Mouse (Mus musculus) stomach, embryonic 15.5 days (tissue): ENCODE results near the gene Bcat2. TPM values are rescaled to one million over a fixed set of nuclear protein-coding genes. Genes with fewer than 3 reads are reported as not detected.
A peak's percentile ranks its signal among the peaks of the same experiment; 100 is the strongest.

ENCODE experiments used
- ATAC-seq: fragments of 200-750 bp; cut with Nextera tagmentation; 2 replicates; pipeline ENCODE4 v1.8.0; 2017; ENCODE audit warnings: low read depth, moderate number of reproducible peaks, moderate TSS enrichment; ENCODE audit not compliant: insufficient read depth, low FRiP score
- H3K27ac ChIP-seq: fragments of 300-500 bp; sonication (generic); 2 replicates; pipeline ENCODE4 v1.5.1; 2015; ENCODE audit warnings: mild to moderate bottlenecking, inconsistent platforms
- H3K27me3 ChIP-seq: fragments of 300-500 bp; sonication (generic); replicated peaks from 2 replicates; pipeline ENCODE4 v1.6.1; 2015; ENCODE audit warnings: inconsistent platforms
- H3K36me3 ChIP-seq: fragments of 300-500 bp; sonication (generic); 2 replicates; pipeline ENCODE4 v1.6.1; 2015; ENCODE audit warnings: inconsistent platforms
- H3K4me1 ChIP-seq: fragments of 300-500 bp; sonication (generic); 2 replicates; pipeline ENCODE4 v1.6.1; 2015; ENCODE audit warnings: inconsistent platforms
- H3K4me2 ChIP-seq: fragments of 300-500 bp; sonication (generic); 2 replicates; pipeline ENCODE4 v1.6.1; 2015; ENCODE audit warnings: mild to moderate bottlenecking, inconsistent platforms
- H3K4me3 ChIP-seq: fragments of 300-500 bp; sonication (generic); replicated peaks from 2 replicates; pipeline ENCODE4 v1.5.1; 2015; ENCODE audit warnings: inconsistent platforms
- H3K9ac ChIP-seq: fragments of 300-500 bp; sonication (generic); 2 replicates; pipeline ENCODE4 v1.6.1; 2015; ENCODE audit warnings: inconsistent platforms
- H3K9me3 ChIP-seq: fragments of 300-500 bp; sonication (generic); 2 replicates; pipeline ENCODE4 v1.6.1; 2016; ENCODE audit warnings: inconsistent platforms
- WGBS: fragments of 180-500 bp; shearing (Covaris S2); methylation state at CpG from one replicate; pipeline ENCODE4 v1.1.7; 2015; 5-methylcytosine and 5-hydroxymethylcytosine counted together
- polyA plus RNA-seq: library from polyadenylated mRNA; unstranded; fragments of >200 nt; fragmentation: Nextera tagmentation; extraction: Ambion mirVana; gene quantifications from 2 replicates; pipeline ENCODE4 v1.2.1, GENCODE M21; 2015

The Bcat2 gene
- polyA plus RNA-seq, 1 experiment from 2014 or later, result 78.8 TPM

DNA sequence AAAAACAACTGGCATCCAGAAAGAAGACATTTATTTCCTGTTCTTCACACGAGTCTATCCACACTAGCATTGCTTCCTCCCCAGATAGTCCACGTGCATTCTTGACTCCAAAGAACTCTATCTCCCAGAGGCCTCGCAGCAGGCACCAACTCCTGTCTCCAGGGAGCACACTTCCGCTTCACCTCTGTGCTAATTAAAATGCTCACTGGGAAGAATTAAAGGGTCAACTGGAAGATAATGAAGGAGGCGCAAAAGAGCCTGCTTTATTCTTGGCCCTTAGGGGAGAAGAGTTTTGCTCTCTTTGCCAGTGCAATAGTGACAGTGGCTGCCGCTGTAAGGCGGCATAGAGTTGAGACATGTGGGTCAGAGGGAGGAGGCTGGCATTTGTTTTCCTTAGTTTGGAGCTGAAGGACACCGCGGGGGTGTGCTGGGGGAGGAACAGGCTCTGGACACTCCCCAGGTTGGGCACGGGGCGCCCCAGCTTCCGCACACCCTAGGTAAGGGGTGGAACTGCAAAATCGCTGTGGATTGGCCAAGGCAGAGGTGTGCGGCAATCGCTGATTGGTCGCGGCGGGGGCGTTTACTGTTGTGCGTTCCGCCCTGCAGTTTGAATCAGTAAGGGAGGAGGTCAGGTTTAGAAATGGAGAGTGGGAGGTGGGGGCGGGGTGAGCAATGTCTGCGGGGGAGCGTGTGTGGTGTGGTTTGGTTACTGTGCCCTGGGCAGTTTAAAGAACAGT lies 2.0 kb upstream of the Bcat2 start:
- Histone ChIP-seq H3K4me3 (peak overlapping the region; percentile 47), H3K4me1 (peaks cover 24% of the 10 kb centered on the region; the same call in 1 of the 2 replicates), H3K4me2 (peak overlapping the region; percentile 78), H3K27ac (peak overlapping the region; percentile 91), H3K9me3 (no peaks in the 10 kb centered on the region), H3K36me3 (no peaks in the 10 kb centered on the region), H3K9ac (0 out of 2 replicates have a peak overlapping the region, but pooled peaks have one; percentile 20), H3K27me3 (no peaks in the 10 kb centered on the region)
- ATAC-seq, result peak; percentile 96
- WGBS, result 2% methylated on average over 24 of the region's 24 CpGs

DNA sequence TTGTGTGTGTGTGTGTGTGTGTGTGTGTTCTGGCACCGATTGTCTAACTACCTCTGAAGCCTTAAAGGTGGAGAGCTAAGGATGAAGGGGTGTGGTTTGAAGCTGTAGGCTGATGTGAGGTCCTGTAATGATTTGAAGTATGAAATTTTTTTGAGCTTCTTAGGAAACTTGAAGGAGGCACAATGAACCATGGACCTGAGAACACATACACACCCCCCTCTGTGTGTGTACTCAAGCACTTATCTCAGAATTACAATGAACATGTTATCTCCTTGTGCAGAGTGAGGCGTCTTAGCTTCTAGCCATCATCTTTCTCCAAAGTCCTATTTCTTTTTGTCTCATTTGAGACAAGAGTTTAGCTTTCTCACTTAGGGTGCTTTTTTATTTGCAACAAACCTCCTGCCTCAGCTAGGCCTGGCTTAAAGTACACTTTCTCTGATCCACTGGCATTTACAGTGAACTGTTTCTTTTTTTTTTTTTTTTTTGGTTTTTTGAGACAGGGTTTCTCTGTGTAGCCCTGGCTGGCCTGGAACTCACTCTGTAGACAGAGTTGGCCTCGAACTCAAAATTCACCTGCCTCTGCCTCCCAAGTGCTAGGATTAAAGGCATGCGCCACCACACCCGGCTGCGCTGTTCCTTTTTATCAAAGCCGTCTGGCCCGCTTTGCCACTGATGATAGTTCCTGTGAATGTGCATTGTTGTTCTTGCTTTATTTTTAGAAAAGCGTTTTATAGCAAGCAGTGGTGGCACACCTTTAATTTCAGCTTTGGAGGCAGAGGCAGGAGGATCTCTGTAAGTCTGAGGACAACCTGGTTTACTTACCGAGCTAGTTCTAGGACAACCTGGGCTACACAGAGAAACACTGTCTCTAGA lies 1.1 kb upstream of the Bcat2 start:
- 73% methylated on average over 10 of the region's 10 CpGs for WGBS
- Histone ChIP-seq H3K4me1 (peaks cover 24% of the 10 kb centered on the region; the same call in 1 of the 2 replicates), H3K27ac (peak overlapping the region; percentile 91), H3K36me3 (no peaks in the 10 kb centered on the region), H3K9me3 (no peaks in the 10 kb centered on the region), H3K27me3 (no peaks in the 10 kb centered on the region), H3K4me2 (peak overlapping the region; percentile 78), H3K4me3 (peak overlapping the region; percentile 47), H3K9ac (no peak overlapping the region)
- peak; percentile 2; the same call in 1 of the 2 replicates for ATAC-seq

DNA sequence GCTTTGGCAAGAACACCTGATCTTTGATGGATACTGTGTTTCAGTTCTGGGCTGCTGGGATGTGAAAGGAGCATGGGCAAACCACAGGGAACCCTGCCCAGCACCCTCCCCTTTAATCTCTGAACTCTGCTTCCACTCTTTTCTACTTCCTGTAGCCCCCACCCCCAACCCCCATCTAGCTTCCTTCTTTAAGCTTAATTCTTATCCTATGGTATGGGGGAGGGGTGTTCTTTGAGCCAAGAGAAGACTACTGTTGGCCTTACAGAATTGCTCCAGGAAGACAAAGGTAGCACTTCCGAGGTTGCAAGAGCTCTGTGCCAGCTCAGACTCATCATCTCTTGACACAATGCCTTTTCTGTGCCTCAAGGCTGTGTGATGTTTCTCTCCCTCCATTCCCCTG lies 2.0 kb downstream of the Bcat2 start:
- peak overlapping the region; percentile 91; the same call in 1 of the 2 replicates for H3K27ac ChIP-seq

DNA sequence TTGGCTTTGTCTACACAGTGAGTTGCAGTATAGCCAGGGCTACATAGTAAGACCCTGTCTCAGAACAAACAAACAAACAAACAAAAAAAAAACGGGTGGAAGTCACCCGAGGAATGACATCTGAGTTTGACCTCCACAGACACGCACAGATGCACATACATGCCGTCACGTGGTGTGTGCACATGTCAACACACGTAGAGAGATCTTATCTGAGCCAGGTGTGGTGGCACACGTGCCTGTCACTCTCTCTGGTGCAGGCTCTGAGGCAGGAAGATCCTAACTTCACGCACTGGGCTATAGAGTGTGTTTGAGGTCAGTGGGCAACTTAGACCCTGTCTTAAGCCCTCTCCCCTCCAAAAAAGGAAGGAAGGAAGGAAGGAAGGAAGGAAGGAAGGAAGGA lies 4.0 kb downstream of the Bcat2 start:
- no peak overlapping the region for H3K4me2 ChIP-seq
- WGBS, result 61% methylated on average over 8 of the region's 8 CpGs
- H3K4me3 ChIP-seq, result no peak overlapping the region
- H3K27ac ChIP-seq, result no peak overlapping the region
- no peaks in the 10 kb centered on the region for H3K27me3 ChIP-seq
- peaks cover 15% of the 10 kb centered on the region; the same call in 1 of the 2 replicates for H3K4me1 ChIP-seq
- ATAC-seq, result no peak
- H3K9me3 ChIP-seq, result no peaks in the 10 kb centered on the region
- peaks cover 11% of the 10 kb centered on the region for H3K36me3 ChIP-seq
- H3K9ac ChIP-seq, result no peak overlapping the region

More for the DNA sequence above, 2.0 kb downstream of the Bcat2 start:
- peak overlapping the region; percentile 76 for H3K4me2 ChIP-seq
- H3K36me3 ChIP-seq, result peaks cover 9% of the 10 kb centered on the region
- H3K9ac ChIP-seq, result no peak overlapping the region
- no peaks in the 10 kb centered on the region for H3K9me3 ChIP-seq
- 38% methylated on average over 1 of the region's 1 CpGs for WGBS
- no peak overlapping the region for H3K4me3 ChIP-seq
- peaks cover 24% of the 10 kb centered on the region; the same call in 1 of the 2 replicates for H3K4me1 ChIP-seq
- no peaks in the 10 kb centered on the region for H3K27me3 ChIP-seq
- ATAC-seq, result no peak

DNA sequence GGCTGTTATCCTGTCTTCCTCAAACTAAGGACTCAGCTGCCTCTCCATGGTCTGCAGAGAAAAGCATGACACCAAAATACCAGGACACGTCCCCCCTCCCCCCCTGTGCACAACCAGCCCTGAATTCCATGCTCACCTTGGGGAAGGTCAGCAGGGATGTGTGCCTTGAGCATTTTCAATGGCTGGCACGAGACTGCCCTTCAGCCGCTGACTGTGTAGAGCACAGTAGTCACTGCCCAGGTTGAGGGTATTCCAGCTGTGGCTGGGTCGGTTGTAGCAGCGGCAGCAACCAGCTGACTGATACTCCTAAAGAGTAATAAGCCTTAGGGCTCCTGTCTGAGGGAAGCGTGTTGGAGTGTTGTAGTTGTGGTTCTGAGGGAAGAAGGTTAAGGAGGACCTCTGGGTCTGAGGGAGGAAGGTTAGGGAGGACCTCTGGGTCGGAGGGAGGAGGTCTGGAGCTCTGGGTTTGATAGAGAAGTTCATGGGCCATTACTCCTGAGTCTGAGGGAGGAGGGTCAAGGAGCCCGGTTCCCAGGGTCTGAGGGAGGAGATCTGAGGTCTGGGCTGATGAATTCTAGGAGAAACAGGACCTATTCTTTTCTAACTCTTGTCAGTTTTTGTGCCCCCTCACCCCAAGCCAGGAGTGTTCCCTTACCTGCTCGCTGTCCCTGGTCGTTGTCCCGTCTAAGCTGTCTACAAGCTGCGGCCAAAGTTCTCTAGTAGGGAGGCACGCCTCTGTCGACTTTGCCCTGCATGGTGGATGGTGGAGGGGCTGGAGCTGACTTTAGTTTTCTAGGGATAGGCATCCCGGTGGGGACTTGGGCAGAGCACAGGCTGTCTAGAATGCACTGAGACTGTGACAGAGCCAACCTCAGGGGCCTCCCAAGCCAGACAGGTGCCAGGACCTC lies 4.8 kb downstream of the Bcat2 start:
- Histone ChIP-seq H3K36me3 (peaks cover 11% of the 10 kb centered on the region), H3K4me1 (peaks cover 15% of the 10 kb centered on the region; the same call in 1 of the 2 replicates), H3K4me2 (peak overlapping the region; percentile 5; the same call in 1 of the 2 replicates), H3K9ac (no peak overlapping the region), H3K27ac (no peak overlapping the region; the same call in 1 of the 2 replicates), H3K27me3 (no peaks in the 10 kb centered on the region), H3K4me3 (no peak overlapping the region), H3K9me3 (no peaks in the 10 kb centered on the region)
- 78% methylated on average over 15 of the region's 15 CpGs for WGBS
- ATAC-seq, result no peak

DNA sequence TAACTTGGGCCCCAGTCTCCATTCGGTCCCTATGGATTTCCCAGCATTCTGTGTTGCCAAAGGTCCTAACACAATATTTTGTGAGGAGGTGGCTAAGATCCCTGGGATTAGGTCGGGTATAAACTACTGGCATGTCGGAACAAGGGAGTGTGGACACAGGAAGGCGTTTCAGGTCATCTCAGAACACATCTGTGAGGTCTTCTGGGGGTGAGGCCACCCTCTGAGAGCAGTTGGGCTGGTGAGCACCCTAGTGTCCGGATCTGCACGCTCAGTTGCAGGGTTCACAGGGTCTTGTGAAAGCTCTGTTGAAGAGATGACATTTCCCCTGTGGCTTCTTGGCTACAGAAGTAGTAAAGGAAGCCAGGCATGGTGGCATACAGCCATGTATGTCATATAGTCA lies 16.0 kb downstream of the Bcat2 start:
- Histone ChIP-seq H3K4me2 (no peak overlapping the region), H3K9ac (no peak overlapping the region), H3K27ac (no peak overlapping the region), H3K9me3 (no peaks in the 10 kb centered on the region), H3K27me3 (no peaks in the 10 kb centered on the region), H3K4me1 (peaks cover 3% of the 10 kb centered on the region; the same call in 1 of the 2 replicates), H3K36me3 (peaks cover 10% of the 10 kb centered on the region), H3K4me3 (no peak overlapping the region)
- ATAC-seq, result no peak
- 94% methylated on average over 6 of the region's 6 CpGs for WGBS

DNA sequence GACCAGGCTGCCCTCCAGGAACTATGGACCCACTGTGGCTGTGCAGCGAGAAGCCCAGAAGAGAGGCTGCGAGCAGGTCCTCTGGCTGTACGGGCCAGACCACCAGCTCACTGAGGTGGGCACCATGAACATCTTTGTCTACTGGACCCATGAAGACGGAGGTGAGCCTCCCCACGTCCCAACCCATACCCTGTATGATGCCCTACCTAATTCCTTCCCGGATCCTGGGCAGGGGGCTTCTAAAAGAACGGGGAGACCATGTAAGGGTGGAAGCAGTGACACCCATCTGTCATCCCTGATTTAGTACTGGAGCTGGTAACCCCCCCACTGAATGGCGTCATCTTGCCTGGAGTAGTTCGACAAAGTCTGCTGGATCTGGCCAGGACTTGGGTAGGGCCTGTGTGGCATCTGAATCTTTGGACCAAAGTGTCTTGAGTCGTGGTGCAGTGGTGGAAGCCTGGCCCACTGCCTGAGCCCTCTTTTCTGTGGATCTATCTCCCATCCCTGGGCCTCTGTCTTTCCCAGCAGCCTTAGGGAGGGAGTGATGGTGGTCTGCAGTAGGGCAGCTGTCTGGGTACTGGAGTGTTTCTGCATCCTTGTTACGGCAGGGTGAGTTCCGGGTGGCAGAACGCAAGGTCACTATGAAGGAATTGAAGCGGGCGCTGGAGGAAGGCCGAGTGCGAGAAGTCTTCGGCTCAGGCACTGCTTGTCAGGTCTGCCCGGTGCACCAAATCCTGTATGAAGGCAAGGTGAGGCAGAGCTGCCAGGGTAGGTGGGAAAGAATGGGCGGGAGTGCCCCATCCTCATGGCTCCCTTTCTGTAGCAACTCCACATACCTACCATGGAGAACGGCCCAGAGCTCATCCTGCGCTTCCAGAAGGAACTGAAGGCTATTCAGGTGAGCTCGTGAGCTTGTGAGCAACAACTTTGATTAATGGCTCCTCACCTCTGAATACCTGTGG lies 18.0 kb downstream of the Bcat2 start:
- Histone ChIP-seq H3K27ac (no peak overlapping the region), H3K9me3 (no peaks in the 10 kb centered on the region), H3K36me3 (peaks cover 10% of the 10 kb centered on the region), H3K4me1 (peaks cover 3% of the 10 kb centered on the region; the same call in 1 of the 2 replicates), H3K4me2 (no peak overlapping the region), H3K4me3 (no peak overlapping the region), H3K27me3 (no peaks in the 10 kb centered on the region), H3K9ac (no peak overlapping the region)
- ATAC-seq, result no peak
- WGBS, result 94% methylated on average over 23 of the region's 23 CpGs

DNA sequence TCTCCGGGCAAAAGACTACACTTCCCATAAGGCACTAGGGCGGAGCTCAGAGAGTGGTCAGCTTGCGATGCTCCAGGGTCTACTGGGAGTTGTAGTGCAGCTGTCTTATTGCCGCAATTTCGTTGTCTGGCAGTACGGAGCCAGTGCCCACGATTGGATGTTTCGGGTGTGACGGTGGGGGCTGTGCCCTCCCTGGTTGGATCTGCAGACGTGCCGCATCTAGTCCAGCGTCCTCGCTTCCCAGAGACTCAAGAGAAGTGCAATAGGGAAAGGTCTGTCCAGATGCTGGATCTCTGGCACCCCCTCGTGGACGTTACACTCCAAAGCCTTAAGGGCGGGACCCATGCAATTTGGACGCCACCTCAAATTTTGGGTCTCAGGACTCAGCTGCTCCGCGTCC lies 19.2 kb downstream of the Bcat2 start:
- H3K4me3 ChIP-seq, result peak overlapping the region; percentile 27
- WGBS, result 4% methylated on average over 19 of the region's 19 CpGs
- H3K27me3 ChIP-seq, result no peaks in the 10 kb centered on the region
- peak; percentile 93 for ATAC-seq
- peak overlapping the region; percentile 46 for H3K4me2 ChIP-seq
- H3K27ac ChIP-seq, result no peak overlapping the region
- H3K4me1 ChIP-seq, result peaks cover 3% of the 10 kb centered on the region; the same call in 1 of the 2 replicates
- no peak overlapping the region for H3K9ac ChIP-seq
- H3K36me3 ChIP-seq, result peaks cover 10% of the 10 kb centered on the region
- H3K9me3 ChIP-seq, result no peaks in the 10 kb centered on the region

DNA sequence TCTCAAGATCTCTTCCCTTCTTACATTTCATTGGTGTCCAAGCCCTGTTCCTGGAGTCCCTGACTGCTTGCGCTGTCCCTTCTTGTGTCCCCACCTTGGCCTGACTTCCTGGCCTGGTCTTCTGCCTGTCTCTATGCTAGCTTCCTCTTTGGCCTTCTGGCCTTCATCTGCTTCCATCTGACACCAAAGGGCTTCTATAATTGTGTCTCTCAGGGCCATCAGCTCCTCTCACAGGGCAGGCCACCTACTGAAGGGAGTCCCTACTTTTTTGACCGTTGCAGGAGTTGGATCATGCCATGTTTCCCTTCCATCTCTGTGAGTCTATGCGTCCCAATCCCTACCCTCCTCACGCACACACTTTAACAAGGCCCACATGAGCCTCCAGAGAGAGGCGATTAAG lies 19.9 kb downstream of the Bcat2 start:
- no peak for ATAC-seq
- Histone ChIP-seq H3K4me1 (peaks cover 3% of the 10 kb centered on the region; the same call in 1 of the 2 replicates), H3K4me3 (no peak overlapping the region), H3K36me3 (peaks cover 7% of the 10 kb centered on the region), H3K9ac (no peak overlapping the region), H3K9me3 (no peaks in the 10 kb centered on the region), H3K27ac (no peak overlapping the region), H3K4me2 (no peak overlapping the region), H3K27me3 (no peaks in the 10 kb centered on the region)
- 95% methylated on average over 5 of the region's 5 CpGs for WGBS

DNA sequence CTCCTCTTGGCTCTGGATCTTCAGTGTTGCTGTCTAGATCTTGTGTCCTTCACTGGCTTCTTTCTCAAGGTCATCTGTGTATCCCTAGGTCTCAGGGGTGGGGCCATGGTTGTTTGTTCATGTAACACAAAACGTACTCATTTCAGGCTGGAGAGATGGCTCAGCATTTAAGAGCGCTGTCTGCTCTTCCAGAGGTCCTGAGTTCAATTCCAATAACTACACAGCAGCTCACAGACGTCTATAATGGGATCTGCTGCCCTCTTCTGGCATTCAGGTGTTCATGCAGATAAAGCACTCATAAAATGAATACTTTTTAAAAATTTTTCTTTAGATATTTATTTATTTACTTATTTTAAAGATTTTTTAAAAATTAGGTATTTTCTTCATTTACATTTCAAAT lies 20.9 kb downstream of the Bcat2 start:
- H3K9me3 ChIP-seq, result no peaks in the 10 kb centered on the region
- WGBS, result 51% methylated on average over 3 of the region's 3 CpGs
- peaks cover 3% of the 10 kb centered on the region; the same call in 1 of the 2 replicates for H3K4me1 ChIP-seq

More for the DNA sequence above, 20.9 kb downstream of the Bcat2 start:
- Histone ChIP-seq H3K4me2 (no peak overlapping the region), H3K27ac (no peak overlapping the region), H3K9ac (no peak overlapping the region), H3K27me3 (no peaks in the 10 kb centered on the region), H3K4me3 (no peak overlapping the region), H3K36me3 (no peaks in the 10 kb centered on the region; the same call in 1 of the 2 replicates)
- no peak for ATAC-seq
